Mouse (Mus musculus) ES-E14 (cell line): Measurements from ENCODE around the gene Msrb3.

Experiments used
- MAFK ChIP-seq: IDR thresholded peaks from 2 replicates; pipeline ENCODE4 v1.6.1; 2014; ENCODE audit warnings: mild to moderate bottlenecking, low read depth, low read length, inconsistent platforms; ENCODE audit not compliant: insufficient read depth
- ZC3H11A ChIP-seq: IDR thresholded peaks from 2 replicates; pipeline ENCODE4 v1.6.1; 2012; ENCODE audit warnings: low read depth, mild to moderate bottlenecking, inconsistent platforms, low read length, borderline replicate concordance
- ZNF384 ChIP-seq: IDR thresholded peaks from 2 replicates; pipeline ENCODE4 v1.6.1; 2012; ENCODE audit warnings: low read depth, low read length, inconsistent platforms

GRCm38 (mm10) chr10:120895899-120896289, 3.0 kb downstream of the Msrb3 start:
- TF ChIP-seq ZNF384 (no peak), MAFK (no peak), ZC3H11A (no peak)
